In the genomic region with DNA sequence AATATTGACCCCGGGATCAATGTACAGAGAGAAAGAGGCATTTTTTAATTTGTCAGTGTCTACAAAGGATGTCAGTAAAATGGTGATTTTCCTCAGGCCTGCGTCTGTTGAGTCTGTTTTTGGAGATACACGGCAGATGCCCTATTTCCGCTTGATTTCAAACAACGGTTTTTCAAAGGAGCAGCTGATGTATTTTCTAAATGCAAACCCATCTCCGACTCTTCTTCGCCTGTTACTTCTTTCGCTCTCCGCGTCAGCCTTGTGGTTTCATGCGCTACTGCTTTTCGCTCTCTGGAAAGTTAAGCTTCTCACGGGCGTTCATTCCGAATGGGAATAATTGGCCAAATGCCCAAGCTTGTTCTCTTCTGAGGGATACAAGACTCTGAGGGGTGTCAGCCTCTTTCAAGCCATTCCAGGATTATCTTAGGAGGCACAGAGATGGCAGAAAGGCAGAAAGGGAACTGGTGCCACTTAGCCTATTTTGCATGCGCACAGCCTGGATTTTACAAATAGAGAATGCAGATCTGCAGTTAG, we compare ENCODE assay signal across 15 mouse cellular contexts. TPM values are rescaled to one million over a fixed set of nuclear protein-coding genes. Genes with fewer than 3 reads are reported as not detected.
DNase-seq lines count a peak whose midpoint lies in the region; ATAC-seq and TF ChIP-seq lines count a peak whose summit lies in the region.
"Had no signal": no experiment of that assay in that cellular context is flagged by ENCODE, and none has a peak within 500 bp of the region (broad histone marks: within the 10 kb centered on the region; RNA-seq: fewer than 3 reads in every experiment).

No protein-coding gene starts in this region.

- no peak for TF ChIP-seq CTCF in lung, embryonic 14.5 days (IDR thresholded peaks at IDR 0.05; ENCODE audit: low read depth)

- 46% methylated on average over 16 of the region's 16 CpGs for WGBS in forebrain, embryonic 13.5 days
- WGBS in forebrain, embryonic 11.5 days: 71% methylated on average over 16 of the region's 16 CpGs
- 64% methylated on average over 16 of the region's 16 CpGs for WGBS in lung, embryonic 14.5 days
- 41% methylated on average over 16 of the region's 16 CpGs for WGBS in hindbrain, embryonic 15.5 days

- peaks cover 12% of the 10 kb centered on the region; the same call in 1 of the 2 replicates for H3K4me1 ChIP-seq in forebrain, embryonic 13.5 days
- H3K4me1 ChIP-seq in forebrain, embryonic 11.5 days (replicated peaks; ENCODE audit: control insufficient read depth, insufficient read depth, low read length): no peaks in the 10 kb centered on the region
- no peaks in the 10 kb centered on the region for H3K4me1 ChIP-seq in lung, embryonic 14.5 days (ENCODE audit: insufficient read depth)
- no peaks in the 10 kb centered on the region for H3K4me1 ChIP-seq in hindbrain, embryonic 15.5 days (replicated peaks)

- no peaks in the 10 kb centered on the region for H3K27me3 ChIP-seq in forebrain, embryonic 13.5 days
- H3K27me3 ChIP-seq in forebrain, embryonic 11.5 days (ENCODE audit: control insufficient read depth, insufficient read depth, low read length): no peaks in the 10 kb centered on the region
- no peaks in the 10 kb centered on the region for H3K27me3 ChIP-seq in lung, embryonic 14.5 days (ENCODE audit: insufficient read depth, low read length)
- no peaks in the 10 kb centered on the region for H3K27me3 ChIP-seq in hindbrain, embryonic 15.5 days

- H3K36me3 ChIP-seq in forebrain, embryonic 13.5 days (ENCODE audit: poor library complexity, severe bottlenecking): no peaks in the 10 kb centered on the region
- H3K36me3 ChIP-seq in forebrain, embryonic 11.5 days (ENCODE audit: control insufficient read depth, insufficient read depth, low read length): no peaks in the 10 kb centered on the region
- H3K36me3 ChIP-seq in lung, embryonic 14.5 days (ENCODE audit: insufficient read depth): no peaks in the 10 kb centered on the region
- H3K36me3 ChIP-seq in hindbrain, embryonic 15.5 days: no peaks in the 10 kb centered on the region

- no peak overlapping the region for H3K4me2 ChIP-seq in forebrain, embryonic 13.5 days
- no peak overlapping the region for H3K4me2 ChIP-seq in forebrain, embryonic 11.5 days (ENCODE audit: low read depth, low read length, severe bottlenecking)
- H3K4me2 ChIP-seq in lung, embryonic 14.5 days: no peak overlapping the region
- H3K4me2 ChIP-seq in hindbrain, embryonic 15.5 days: peak overlapping the region; percentile 27

- peak; percentile 53 for ATAC-seq in forebrain, embryonic 13.5 days
- no peak for ATAC-seq in forebrain, embryonic 11.5 days (replicated peaks; ENCODE audit: low FRiP score)
- peak; percentile 24; the same call in 1 of the 2 replicates for ATAC-seq in lung, embryonic 14.5 days (ENCODE audit: insufficient read depth)
- ATAC-seq in hindbrain, embryonic 15.5 days (ENCODE audit: low FRiP score, low read depth): no peak

- no peak overlapping the region for H3K27ac ChIP-seq in forebrain, embryonic 13.5 days
- H3K27ac ChIP-seq in forebrain, embryonic 11.5 days (ENCODE audit: low read depth, low read length): no peak overlapping the region
- no peak overlapping the region for H3K27ac ChIP-seq in lung, embryonic 14.5 days (ENCODE audit: low read depth)
- H3K27ac ChIP-seq in hindbrain, embryonic 15.5 days (replicated peaks): no peak overlapping the region

- H3K4me3 ChIP-seq in forebrain, embryonic 13.5 days: no peak overlapping the region
- H3K4me3 ChIP-seq in forebrain, embryonic 11.5 days (ENCODE audit: low read depth, low read length): no peak overlapping the region
- H3K4me3 ChIP-seq in lung, embryonic 14.5 days (ENCODE audit: low read depth, low read length): no peak overlapping the region
- H3K4me3 ChIP-seq in hindbrain, embryonic 15.5 days: no peak overlapping the region

- no peaks in the 10 kb centered on the region for H3K9me3 ChIP-seq in forebrain, embryonic 13.5 days (replicated peaks)
- no peaks in the 10 kb centered on the region for H3K9me3 ChIP-seq in forebrain, embryonic 11.5 days (ENCODE audit: control insufficient read depth, low read length)
- no peaks in the 10 kb centered on the region for H3K9me3 ChIP-seq in lung, embryonic 14.5 days (ENCODE audit: low read depth, low read length)
- no peaks in the 10 kb centered on the region for H3K9me3 ChIP-seq in hindbrain, embryonic 15.5 days

- no peak for DNase-seq in forebrain, embryonic 11.5 days (ENCODE audit: low spot score)
- DNase-seq in lung, embryonic 14.5 days: peak; percentile 79
- no peak for DNase-seq in lung, postnatal 25 days (ENCODE audit: low spot score)
- DNase-seq in retina, postnatal 1 day: peak; percentile 60
- no peak for DNase-seq in adrenal gland, adult 8-10 months
- no peak for DNase-seq in frontal cortex, postnatal 14 days (ENCODE audit: low spot score in 2 of 2)
- DNase-seq: adrenal gland, postnatal 25 days; B cell, adult 2 months; cerebellum, postnatal 25 days; heart, adult 18-20 months; kidney, adult 11 months; lung, postnatal 4 days; thymus, adult 2 months had no signal

- H3K9ac ChIP-seq in forebrain, embryonic 13.5 days: no peak overlapping the region
- H3K9ac ChIP-seq in forebrain, embryonic 11.5 days (ENCODE audit: low read length): no peak overlapping the region
- H3K9ac ChIP-seq in lung, embryonic 14.5 days: no peak overlapping the region
- no peak overlapping the region for H3K9ac ChIP-seq in hindbrain, embryonic 15.5 days

RNA-seq across cellular contexts. Expression of gene Ltbp1, which starts 36.6 kb away (rescaled TPM):
- 3.0 and 3.7 TPM in 2 replicates for polyA plus RNA-seq in forebrain, embryonic 13.5 days (2015; fragmentation: Nextera tagmentation; extraction: Ambion mirVana)
- 4.2 and 5.0 TPM in 2 replicates for polyA plus RNA-seq in forebrain, embryonic 11.5 days (2014; fragmentation: Nextera tagmentation; extraction: Ambion mirVana)
- 32.9 and 33.8 TPM in 2 replicates for polyA plus RNA-seq in lung, embryonic 14.5 days (2014; fragmentation: Nextera tagmentation; extraction: Ambion mirVana)
- polyA plus RNA-seq in hindbrain, embryonic 15.5 days (2015; fragmentation: Nextera tagmentation; extraction: Ambion mirVana): 1.6 and 2.0 TPM in 2 replicates
- 10 to 100 TPM in 2 of 4 experiments, 1 to 10 TPM in 2; 9.4 to 15.9 (median 12.6) TPM for total RNA-seq in adrenal gland, adult 8-10 months (2022)

Comparison
In these comparisons a context has a peak if more than half of its experiments do, and no peak if none do; other contexts are left out.
1. ATAC-seq: peak in forebrain, embryonic 13.5 days (single experiment) and lung, embryonic 14.5 days (single experiment); none in forebrain, embryonic 11.5 days (single experiment) and hindbrain, embryonic 15.5 days (single experiment).
2. DNase-seq: peak in lung, embryonic 14.5 days (single experiment) and retina, postnatal 1 day (single experiment); none in forebrain, embryonic 11.5 days (single experiment), lung, postnatal 25 days (single experiment), adrenal gland, adult 8-10 months (single experiment) and frontal cortex, postnatal 14 days (0 of 2).